ENCODE assay signal across 25 mouse cellular contexts in the genomic region with DNA sequence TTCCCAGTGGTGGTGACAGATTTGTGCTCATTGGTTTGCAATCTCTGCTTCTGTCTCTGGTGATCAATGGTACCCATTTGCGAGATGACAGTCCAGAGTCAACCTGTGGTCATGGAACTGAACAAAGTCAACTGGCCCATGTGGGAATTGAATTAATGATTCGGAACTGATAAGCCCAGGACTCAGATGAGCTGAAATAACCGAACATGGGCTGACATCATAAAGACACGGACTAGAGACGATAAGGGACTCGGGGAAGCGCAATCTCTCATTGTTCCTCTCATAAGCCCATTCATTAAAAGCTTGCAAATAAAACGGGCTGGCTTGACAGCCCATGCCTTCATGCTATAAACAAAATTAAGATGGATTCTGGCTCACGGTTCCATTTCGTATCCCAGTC.
"Had no signal": no experiment of that assay in that cellular context is flagged by ENCODE, and none has a peak within 500 bp of the region (broad histone marks: within the 10 kb centered on the region; RNA-seq: fewer than 3 reads in every experiment).

No protein-coding gene starts in this region.

- DNase-seq: gastrocnemius, postnatal 14 days; gastrocnemius, postnatal 36 days; heart, adult 11 months; heart, adult 2 months; heart, postnatal 14 days; heart, postnatal 36 days; kidney, adult 11 months; kidney, adult 2 months; kidney, adult 9 months; kidney, postnatal 14 days; kidney, postnatal 36 days; layer of hippocampus, adult 9-11 months; layer of hippocampus, postnatal 36 days; left cerebral cortex, postnatal 4 days had no signal

- ATAC-seq: hindbrain, postnatal 0 days; intestine, embryonic 15.5 days; liver, embryonic 12.5 days had no signal

- H3K9me3 ChIP-seq: heart, embryonic 13.5 days; heart, embryonic 15.5 days; hindbrain, embryonic 13.5 days; intestine, embryonic 15.5 days; kidney, embryonic 15.5 days; limb, embryonic 13.5 days; limb, embryonic 15.5 days; liver, embryonic 12.5 days had no signal

- H3K4me3 ChIP-seq: heart, adult 2 months; heart, embryonic 13.5 days; heart, embryonic 15.5 days; hindbrain, embryonic 13.5 days; intestine, embryonic 15.5 days; kidney, embryonic 15.5 days; limb, embryonic 13.5 days; limb, embryonic 15.5 days; liver, embryonic 12.5 days had no signal

- H3K4me2 ChIP-seq: heart, embryonic 11.5 days; heart, embryonic 13.5 days; heart, embryonic 15.5 days; hindbrain, embryonic 13.5 days; intestine, embryonic 15.5 days; kidney, embryonic 15.5 days; limb, embryonic 13.5 days; limb, embryonic 15.5 days; liver, embryonic 12.5 days had no signal

- H3K9ac ChIP-seq: heart, embryonic 13.5 days; heart, embryonic 15.5 days; hindbrain, embryonic 13.5 days; intestine, embryonic 15.5 days; kidney, embryonic 15.5 days; limb, embryonic 13.5 days; limb, embryonic 15.5 days; liver, embryonic 12.5 days had no signal

- H3K27me3 ChIP-seq: heart, embryonic 13.5 days; heart, embryonic 15.5 days; hindbrain, embryonic 13.5 days; intestine, embryonic 15.5 days; kidney, embryonic 15.5 days; limb, embryonic 13.5 days; limb, embryonic 15.5 days; liver, embryonic 12.5 days had no signal

- H3K36me3 ChIP-seq: heart, embryonic 13.5 days; heart, embryonic 15.5 days; hindbrain, embryonic 13.5 days; intestine, embryonic 15.5 days; kidney, embryonic 15.5 days; limb, embryonic 13.5 days; limb, embryonic 15.5 days; liver, embryonic 12.5 days had no signal

- H3K4me1 ChIP-seq: heart, embryonic 13.5 days; heart, embryonic 15.5 days; hindbrain, embryonic 13.5 days; intestine, embryonic 15.5 days; kidney, embryonic 15.5 days; limb, embryonic 13.5 days; limb, embryonic 15.5 days; liver, embryonic 12.5 days had no signal

- H3K27ac ChIP-seq: heart, adult 2 months; heart, embryonic 13.5 days; heart, embryonic 15.5 days; hindbrain, embryonic 13.5 days; hindbrain, postnatal 0 days; intestine, embryonic 15.5 days; kidney, embryonic 15.5 days; kidney, postnatal 0 days; limb, embryonic 13.5 days; limb, embryonic 15.5 days; liver, embryonic 12.5 days had no signal
